Mouse (Mus musculus) stomach, embryonic 16.5 days (tissue): ENCODE measurements at regions not wholly inside any gene's neighbourhood (a gene's known extent, or its start where the extent isn't known, plus 50 kb on each side); places are given as distances from the start of the nearest gene placed in this dataset.

Source experiments
- ATAC-seq: fragments of 200-750 bp; cut with Nextera tagmentation; 2 replicates; pipeline ENCODE4 v1.8.0; 2017; ENCODE audit warnings: moderate number of reproducible peaks, moderate TSS enrichment; ENCODE audit not compliant: insufficient read depth, low FRiP score
- H3K27ac ChIP-seq: fragments of 300-500 bp; sonication (generic); 2 replicates; pipeline ENCODE4 v1.5.1; 2014; ENCODE audit warnings: low read length
- H3K27me3 ChIP-seq: fragments of 300-500 bp; sonication (generic); 2 replicates; pipeline ENCODE4 v1.6.1; 2014; ENCODE audit warnings: low read length, control low read depth, mixed read lengths; ENCODE audit not compliant: control insufficient read depth, insufficient read depth
- H3K36me3 ChIP-seq: fragments of 300-500 bp; sonication (generic); 2 replicates; pipeline ENCODE4 v1.6.1; 2014; ENCODE audit warnings: low read length; ENCODE audit not compliant: control insufficient read depth, insufficient read depth
- H3K4me1 ChIP-seq: fragments of 300-500 bp; sonication (generic); 2 replicates; pipeline ENCODE4 v1.6.1; 2014; ENCODE audit warnings: low read length, control low read depth, mixed read lengths; ENCODE audit not compliant: control insufficient read depth, insufficient read depth
- H3K4me2 ChIP-seq: fragments of 300-500 bp; sonication (generic); 2 replicates; pipeline ENCODE4 v1.6.1; 2014; ENCODE audit warnings: low read depth, low read length, mixed read lengths
- H3K4me3 ChIP-seq: fragments of 300-500 bp; sonication (generic); replicated peaks from 2 replicates; pipeline ENCODE4 v1.5.1; 2014; ENCODE audit warnings: mild to moderate bottlenecking, low read length
- H3K9ac ChIP-seq: fragments of 300-500 bp; sonication (generic); 2 replicates; pipeline ENCODE4 v1.6.1; 2014; ENCODE audit warnings: low read length
- H3K9me3 ChIP-seq: fragments of 300-500 bp; sonication (generic); replicated peaks from 2 replicates; pipeline ENCODE4 v1.6.1; 2016; ENCODE audit warnings: low read length, control low read depth; ENCODE audit not compliant: control insufficient read depth
- WGBS: fragments of 180-500 bp; shearing (Covaris S2); extraction: QIAGEN DNeasy Blood & Tissue Kit; methylation state at CpG from one replicate; pipeline ENCODE4 v1.1.7; 2014; 5-methylcytosine and 5-hydroxymethylcytosine counted together

DNA sequence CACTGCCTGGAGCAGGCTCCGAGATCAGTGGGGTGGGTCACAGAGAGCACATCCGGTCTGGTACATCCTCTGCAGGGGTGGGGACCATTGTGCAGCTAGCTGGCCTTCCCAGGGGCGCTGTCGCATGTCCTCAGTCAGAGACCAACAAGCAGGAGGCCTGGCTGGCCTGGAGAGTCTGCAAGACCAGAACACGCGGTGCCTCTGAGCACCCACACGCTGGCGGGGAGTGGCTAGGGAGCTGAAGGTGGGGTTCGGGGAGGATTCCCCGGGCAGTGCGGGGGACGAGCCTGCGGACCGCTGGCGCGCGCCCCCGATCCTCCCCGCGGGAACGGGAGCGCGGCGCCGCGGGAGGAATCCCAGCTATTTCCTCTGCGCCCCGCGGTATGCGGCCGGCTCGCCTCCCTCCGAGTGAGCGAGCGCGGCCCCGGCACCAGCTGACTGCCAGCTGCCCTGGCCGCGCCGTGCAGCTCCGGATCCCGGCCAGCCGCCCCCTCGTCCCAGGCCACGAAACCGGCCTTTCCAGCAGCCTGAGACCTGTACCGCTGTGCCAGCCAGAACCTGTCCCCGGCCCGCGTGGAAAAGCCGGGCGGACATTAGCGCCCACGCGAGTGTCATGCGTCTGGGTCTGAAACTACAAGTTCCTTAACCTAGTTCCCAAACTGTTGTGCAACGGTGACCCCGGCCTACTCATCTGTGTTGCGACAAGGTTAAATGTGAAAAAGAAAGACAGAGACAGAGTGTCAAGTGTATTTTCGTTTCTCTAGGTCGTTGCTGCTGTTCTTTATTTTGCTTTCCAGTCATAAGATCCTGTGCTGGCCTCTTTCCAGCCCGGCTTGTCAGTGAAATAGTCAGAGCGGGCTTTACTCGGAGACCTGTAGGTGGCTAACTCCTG is 61.2 kb downstream of the Pkdcc start:
- H3K36me3 ChIP-seq = no peaks in the 10 kb centered on the region
- ATAC-seq = peak; percentile 85
- peaks cover 18% of the 10 kb centered on the region for H3K4me1 ChIP-seq
- no peaks in the 10 kb centered on the region for H3K27me3 ChIP-seq
- H3K9ac ChIP-seq = peak overlapping the region; percentile 77
- H3K4me2 ChIP-seq = peak overlapping the region; percentile 92
- peak overlapping the region; percentile 56 for H3K4me3 ChIP-seq
- H3K9me3 ChIP-seq = no peaks in the 10 kb centered on the region
- H3K27ac ChIP-seq = peak overlapping the region; percentile 85
- WGBS = 3% methylated on average over 63 of the region's 64 CpGs

DNA sequence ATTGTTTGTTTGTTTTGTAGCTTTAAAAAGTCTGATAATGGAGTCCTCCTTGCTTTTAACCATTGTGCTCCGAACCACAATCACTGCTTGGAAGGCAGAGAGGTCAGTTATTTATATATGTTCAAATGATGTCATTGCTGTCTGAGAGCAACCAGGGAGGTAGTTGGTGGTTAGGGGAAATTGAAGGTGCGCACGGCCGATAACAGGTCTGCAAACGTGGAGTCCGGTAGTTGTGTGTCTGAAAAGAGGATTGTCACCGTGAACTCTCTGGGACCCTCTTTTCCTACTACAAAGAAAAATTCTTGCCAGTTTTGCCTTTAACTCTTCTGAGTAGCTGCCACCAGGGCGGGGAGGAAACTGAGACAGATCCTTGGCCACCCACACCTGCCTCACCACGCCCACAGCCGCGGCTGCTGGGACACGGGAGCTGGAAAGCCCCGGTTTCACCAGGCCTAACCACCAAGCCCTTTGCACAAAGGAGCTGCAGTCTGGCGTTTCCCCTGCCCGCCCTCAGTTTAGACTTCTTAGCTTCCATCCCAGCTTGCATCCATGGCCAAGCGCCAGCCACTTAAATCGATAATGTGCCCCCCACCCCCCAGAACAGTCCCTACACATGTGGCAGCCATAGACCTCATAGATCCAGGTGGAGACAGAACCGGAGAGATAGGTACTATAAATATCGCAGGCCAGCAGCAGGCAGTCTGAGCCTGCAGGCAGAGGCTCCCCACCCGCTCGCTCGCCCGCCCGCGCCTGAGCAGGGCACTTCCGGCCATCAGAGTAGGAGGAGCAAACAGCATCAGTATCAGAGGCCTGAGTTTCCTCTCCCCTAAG is 62.2 kb downstream of the Pkdcc start:
- WGBS = 22% methylated on average over 26 of the region's 26 CpGs
- Histone ChIP-seq H3K4me1 (peaks cover 18% of the 10 kb centered on the region), H3K36me3 (no peaks in the 10 kb centered on the region), H3K27me3 (no peaks in the 10 kb centered on the region), H3K27ac (peak overlapping the region; percentile 85), H3K4me3 (peak overlapping the region; percentile 27), H3K9ac (peak overlapping the region; percentile 77), H3K4me2 (peak overlapping the region; percentile 92), H3K9me3 (no peaks in the 10 kb centered on the region)
- peak; percentile 57; the same call in 1 of the 2 replicates for ATAC-seq

DNA sequence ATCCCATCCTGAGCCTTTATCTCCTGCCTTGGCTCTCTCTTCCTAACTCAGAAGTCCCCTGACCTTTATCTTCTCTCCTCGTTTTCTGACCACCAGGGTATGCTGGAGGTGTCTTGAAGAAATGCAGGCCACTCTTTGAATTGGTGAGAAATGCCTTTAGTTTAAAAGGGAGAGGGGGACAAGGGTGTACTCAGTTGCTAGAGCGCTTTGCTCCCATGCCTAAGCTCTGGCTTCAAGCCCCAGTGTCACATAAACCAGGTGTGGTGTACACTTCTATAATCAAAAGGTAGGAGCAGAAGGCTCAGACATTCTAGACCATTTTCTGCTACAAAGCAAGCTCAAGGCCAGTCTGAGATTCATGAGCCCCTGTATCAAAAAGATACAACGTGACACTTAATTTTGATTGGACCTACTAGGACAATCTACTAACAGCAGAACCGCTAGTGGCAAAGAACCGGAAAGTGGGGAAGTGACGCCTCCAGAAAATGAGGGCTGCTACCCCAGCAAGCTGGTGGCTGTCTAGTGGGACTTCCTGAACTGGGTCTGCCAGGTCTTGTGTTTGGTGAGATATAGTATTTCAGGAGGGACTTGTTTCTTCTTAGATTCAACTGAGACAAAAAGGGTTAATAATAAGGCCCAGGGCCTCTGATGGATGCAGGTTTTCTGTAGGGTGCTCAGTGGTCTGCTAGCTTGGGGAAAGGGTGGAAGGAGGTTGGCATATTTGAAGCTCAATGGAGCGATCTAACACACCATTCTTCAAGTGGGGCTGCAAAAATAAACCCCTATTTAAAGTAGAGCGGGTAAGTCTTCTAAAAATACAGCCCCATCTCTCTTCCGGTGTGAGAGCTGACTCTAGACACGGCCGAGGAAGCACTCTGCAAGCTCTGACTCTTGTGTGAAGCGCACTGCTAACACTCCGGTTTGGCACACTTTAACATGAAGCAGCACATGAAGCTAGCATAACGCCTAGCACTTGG is 63.1 kb downstream of the Pkdcc start:
- Histone ChIP-seq H3K9ac (peak overlapping the region; percentile 68), H3K4me2 (peak overlapping the region; percentile 92), H3K4me1 (peaks cover 18% of the 10 kb centered on the region), H3K27ac (peak overlapping the region; percentile 80), H3K27me3 (no peaks in the 10 kb centered on the region), H3K36me3 (no peaks in the 10 kb centered on the region), H3K9me3 (no peaks in the 10 kb centered on the region), H3K4me3 (peak overlapping the region; percentile 27)
- no peak for ATAC-seq
- 70% methylated on average over 14 of the region's 14 CpGs for whole genome bisulfite sequencing

DNA sequence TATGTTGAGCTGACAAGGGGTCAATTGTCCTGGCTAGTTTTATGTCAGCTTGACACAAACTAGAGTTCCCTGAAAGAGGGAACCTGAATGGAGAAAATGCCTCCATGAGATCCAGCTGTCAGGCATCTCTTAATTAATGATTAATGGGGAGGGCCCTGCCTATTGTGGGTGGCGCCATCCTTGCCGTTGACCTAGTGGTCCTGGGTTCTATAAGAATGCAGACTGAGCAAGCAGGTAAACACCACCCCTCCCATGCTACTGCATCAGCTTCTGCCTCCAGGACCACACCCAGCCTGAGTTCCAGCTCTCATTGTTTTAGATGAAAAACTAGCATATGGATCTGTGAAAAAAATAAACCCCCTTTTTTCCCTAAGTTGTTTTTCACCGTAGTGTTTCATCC is 67.4 kb upstream of the Eml4 start:
- H3K4me2 ChIP-seq = no peak overlapping the region
- no peak for ATAC-seq
- peaks cover 7% of the 10 kb centered on the region for H3K4me1 ChIP-seq
- H3K9ac ChIP-seq = no peak overlapping the region
- no peaks in the 10 kb centered on the region for H3K36me3 ChIP-seq
- H3K27me3 ChIP-seq = no peaks in the 10 kb centered on the region
- WGBS = 63% methylated on average over 3 of the region's 3 CpGs
- H3K9me3 ChIP-seq = no peaks in the 10 kb centered on the region
- no peak overlapping the region for H3K4me3 ChIP-seq
- H3K27ac ChIP-seq = no peak overlapping the region

DNA sequence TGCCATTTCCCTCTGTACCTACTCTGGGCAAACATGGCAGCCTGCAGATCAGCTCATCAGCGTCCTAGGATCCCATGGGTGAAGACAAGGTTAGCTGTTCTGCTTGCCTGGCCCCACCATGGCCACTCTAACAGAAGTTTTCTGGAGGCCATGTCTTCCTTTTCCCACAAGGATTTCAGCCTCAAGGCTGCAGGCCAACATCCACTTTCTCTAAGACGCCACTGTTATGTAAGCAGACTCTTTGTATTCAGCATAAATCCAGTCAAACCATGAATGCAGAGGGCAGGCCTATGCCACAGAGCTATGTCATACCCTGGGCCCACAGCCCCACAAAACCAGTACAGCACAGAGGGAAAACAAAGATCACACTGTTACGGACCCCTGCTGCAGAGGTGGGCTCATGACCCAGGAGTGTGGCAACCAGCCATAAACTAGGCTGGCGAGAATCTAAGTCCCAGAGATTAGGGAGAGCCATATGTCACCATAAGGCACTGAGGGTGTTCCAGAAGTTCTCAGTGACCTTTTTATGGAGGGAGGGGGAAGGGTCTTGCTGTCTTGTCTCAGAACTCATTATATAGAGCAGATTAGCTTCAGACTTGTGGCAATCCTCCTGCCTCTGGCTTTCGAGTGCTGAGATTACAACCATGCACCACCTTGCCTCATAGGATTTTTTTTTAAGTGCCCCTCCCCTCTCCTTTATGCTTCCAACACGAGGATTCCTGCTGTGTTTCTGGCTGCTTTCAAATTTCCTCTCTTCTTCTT is 63.2 kb upstream of the Eml4 start:
- Histone ChIP-seq H3K27ac (peak overlapping the region; percentile 41), H3K9ac (no peak overlapping the region; the same call in 1 of the 2 replicates), H3K4me3 (no peak overlapping the region), H3K4me1 (peaks cover 7% of the 10 kb centered on the region), H3K9me3 (no peaks in the 10 kb centered on the region), H3K4me2 (no peak overlapping the region), H3K36me3 (no peaks in the 10 kb centered on the region), H3K27me3 (no peaks in the 10 kb centered on the region)
- ATAC-seq = peak; percentile 78; the same call in 1 of the 2 replicates
- WGBS = 55% methylated on average over 6 of the region's 6 CpGs

DNA sequence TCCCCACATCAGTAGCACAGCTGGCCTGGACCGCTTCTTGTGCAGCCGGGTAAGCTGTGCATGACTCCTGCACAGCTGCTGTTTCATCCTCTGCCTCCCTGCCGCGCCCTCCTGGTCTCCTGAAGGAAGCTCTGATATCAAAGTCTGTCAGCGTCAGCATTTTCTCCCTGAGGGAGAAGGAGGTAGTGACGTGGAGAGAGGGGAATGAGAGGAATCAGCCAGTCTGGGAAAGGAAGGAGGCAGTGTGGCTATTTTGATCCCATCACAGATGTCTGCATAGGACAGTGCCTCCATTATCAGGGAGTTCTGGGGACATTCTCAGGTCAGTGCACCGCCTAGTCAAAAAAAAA is 62.6 kb upstream of the Eml4 start:
- H3K27me3 ChIP-seq = no peaks in the 10 kb centered on the region
- 16% methylated on average over 7 of the region's 7 CpGs for whole genome bisulfite sequencing
- H3K36me3 ChIP-seq = no peaks in the 10 kb centered on the region
- no peak overlapping the region for H3K4me2 ChIP-seq
- peak; percentile 56; the same call in 1 of the 2 replicates for ATAC-seq
- no peak overlapping the region for H3K4me3 ChIP-seq
- peaks cover 7% of the 10 kb centered on the region for H3K4me1 ChIP-seq
- H3K27ac ChIP-seq = peak overlapping the region; percentile 41
- no peak overlapping the region; the same call in 1 of the 2 replicates for H3K9ac ChIP-seq
- no peaks in the 10 kb centered on the region for H3K9me3 ChIP-seq

GRCm38 (mm10) chr17:83295526-83296238 is 55.0 kb upstream of the Eml4 start:
- H3K9me3 ChIP-seq = no peaks in the 10 kb centered on the region
- no peak for ATAC-seq

More at GRCm38 (mm10) chr17:83295526-83296238, 55.0 kb upstream of the Eml4 start:
- no peaks in the 10 kb centered on the region for H3K36me3 ChIP-seq
- no peaks in the 10 kb centered on the region for H3K4me1 ChIP-seq
- H3K27ac ChIP-seq = no peak overlapping the region
- 64% methylated on average over 13 of the region's 13 CpGs for WGBS
- no peak overlapping the region for H3K4me2 ChIP-seq
- H3K27me3 ChIP-seq = no peaks in the 10 kb centered on the region
- no peak overlapping the region for H3K4me3 ChIP-seq
- H3K9ac ChIP-seq = no peak overlapping the region
